Mouse (Mus musculus) WW6 (cell line): ENCODE data around the gene Babam2.

ENCODE experiments used
- DNase-seq: peaks from one replicate; pipeline ENCODE4 v3.0.0-alpha.2; 2013; ENCODE audit warnings: low read depth, low spot score

Gene Babam2

GRCm38 (mm10) chr5:32127226-32127625, 429.7 kb downstream of the Babam2 start:
- no peak for DNase-seq

DNA sequence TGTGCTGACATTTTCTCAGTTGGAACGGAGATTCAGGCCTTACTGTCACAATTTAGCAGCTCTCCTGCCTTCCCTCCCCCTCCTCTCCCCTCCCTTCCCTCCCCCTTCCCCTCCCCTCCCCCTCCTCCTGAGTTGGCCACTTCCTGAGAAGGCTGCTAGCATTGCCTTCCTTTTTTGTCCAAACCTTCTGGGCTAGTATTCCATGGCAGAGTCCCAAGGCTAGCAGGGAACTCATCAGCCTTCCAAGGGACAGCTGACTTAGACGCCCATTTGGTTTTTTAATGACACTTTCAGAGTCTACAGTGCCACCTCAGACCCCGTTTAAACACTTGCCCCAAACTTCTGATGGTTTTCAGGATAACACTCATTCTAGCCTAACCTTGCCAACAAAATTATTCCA, 430.4 kb downstream of the Babam2 start:
- DNase-seq = no peak

DNA sequence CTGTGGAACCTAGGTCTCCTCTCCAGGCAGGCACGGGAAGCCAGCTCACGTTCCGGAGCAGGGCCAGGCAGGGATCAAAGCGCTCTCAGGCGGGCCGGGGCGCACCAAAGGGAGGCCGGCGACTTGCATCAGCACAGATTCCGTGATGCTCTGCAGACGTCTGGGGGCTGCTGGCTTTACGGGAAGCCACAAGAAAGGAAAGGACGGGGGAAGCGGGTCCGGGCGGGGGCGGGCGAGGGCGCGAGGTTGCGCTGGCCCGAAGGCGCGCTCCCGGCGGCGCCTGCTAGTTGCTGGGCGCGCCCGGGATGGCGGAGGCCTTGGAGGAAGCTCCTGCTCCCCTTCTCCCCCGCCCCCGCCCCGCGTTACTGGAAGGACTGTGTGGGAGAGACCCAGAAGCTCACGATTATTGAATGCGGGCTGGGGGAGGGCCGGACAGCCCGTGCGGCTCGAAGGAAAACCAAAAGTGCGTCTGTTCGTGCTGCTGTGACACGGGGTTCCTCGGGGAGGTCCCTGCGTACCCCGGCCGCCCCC, 435.6 kb downstream of the Babam2 start:
- DNase-seq = no peak

DNA sequence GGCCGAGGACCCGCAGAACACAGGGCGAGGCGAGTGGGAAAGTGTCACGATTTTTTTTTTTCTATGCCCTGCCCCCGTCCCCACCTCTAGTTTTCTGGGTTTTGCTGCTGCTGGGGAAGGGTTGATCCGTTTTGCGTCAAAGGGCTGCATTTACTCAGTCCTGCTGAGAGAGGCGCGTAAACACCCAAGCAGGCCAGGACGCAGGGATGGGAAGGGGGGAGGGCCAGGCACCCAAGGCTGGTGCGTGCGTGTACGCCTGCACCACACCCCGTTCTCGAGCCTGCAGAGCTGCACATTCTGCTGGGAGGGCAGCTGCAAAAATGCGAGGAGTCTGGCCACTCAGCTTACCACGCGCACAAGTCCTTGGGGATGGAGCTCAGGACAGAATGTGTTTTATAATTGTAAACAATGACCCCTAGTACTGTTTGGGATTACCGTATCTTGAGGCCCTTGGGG, 436.1 kb downstream of the Babam2 start:
- no peak for DNase-seq

DNA sequence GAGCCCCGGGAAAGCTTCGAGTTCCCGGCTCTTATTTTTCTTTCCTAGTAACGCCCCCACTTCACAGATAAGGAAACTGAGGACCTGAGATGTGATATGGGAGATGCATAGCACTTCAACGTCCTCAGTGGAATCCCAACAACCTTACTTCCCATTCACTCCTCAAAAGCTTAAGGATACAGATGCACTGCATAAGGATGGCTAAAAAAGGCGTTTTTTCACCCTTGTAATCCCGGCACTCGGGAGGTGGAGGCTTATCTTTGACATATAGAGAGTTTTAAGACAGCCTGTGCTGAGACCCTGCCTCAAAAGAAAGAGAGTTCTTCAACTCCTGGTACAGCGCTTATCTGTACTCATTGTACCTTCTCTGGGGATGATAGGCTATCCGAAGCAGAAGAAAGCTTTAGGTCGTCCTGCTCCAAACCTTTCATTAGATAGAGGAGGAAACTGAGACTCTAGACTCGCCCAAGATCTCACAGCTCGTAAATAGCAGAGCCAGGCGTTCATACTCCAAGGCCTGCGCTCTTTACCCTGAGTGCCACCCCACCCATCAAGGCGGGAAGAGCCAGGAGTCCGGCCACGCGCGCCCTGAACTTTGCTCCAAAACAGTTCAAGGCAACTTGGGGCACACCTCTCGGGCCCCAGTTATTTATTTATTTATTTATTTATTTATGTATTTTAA, 436.7 kb downstream of the Babam2 start:
- no peak for DNase-seq
